Mouse (Mus musculus) liver, embryonic 14.5 days (tissue): Measurements from ENCODE around the gene Chrm3. TPM values are rescaled to one million over a fixed set of nuclear protein-coding genes. Genes with fewer than 3 reads are reported as not detected.

ENCODE experiments used
- ATAC-seq: fragments of 200-750 bp; cut with Nextera tagmentation; 2 replicates; pipeline ENCODE4 v1.8.0; 2017; ENCODE audit warnings: moderate number of reproducible peaks, mild to moderate bottlenecking, moderate library complexity; ENCODE audit not compliant: insufficient read depth
- DNase-seq, 3 experiments: peaks; one replicate each; pipeline ENCODE4 v3.0.0-alpha.2; 2012 to 2013; ENCODE audit warnings: low read depth in 3 of 3, low spot score in 3 of 3
- H3K27ac ChIP-seq: fragments of 300-500 bp; sonication (generic); 2 replicates; pipeline ENCODE4 v1.5.1; 2014; ENCODE audit warnings: moderate library complexity, mild to moderate bottlenecking, control low read depth, inconsistent platforms
- H3K27me3 ChIP-seq: fragments of 300-500 bp; sonication (generic); 2 replicates; pipeline ENCODE4 v1.6.1; 2014; ENCODE audit warnings: mild to moderate bottlenecking, low read length, moderate library complexity; ENCODE audit not compliant: control insufficient read depth, insufficient read depth
- H3K36me3 ChIP-seq: fragments of 300-500 bp; sonication (generic); replicated peaks from 2 replicates; pipeline ENCODE4 v1.6.1; 2014; ENCODE audit warnings: low read depth; ENCODE audit not compliant: control insufficient read depth, insufficient read depth
- H3K4me1 ChIP-seq, 2 experiments: fragments of 200-500 bp in 1 of 2; fragments of 300-500 bp in 1 of 2; sonication (generic) in 1 of 2; replicated peaks; 2 replicates each; pipeline ENCODE4 v1.6.1; 2012 to 2014; ENCODE audit warnings: antibody characterized with exemption in 1 of 2, inconsistent platforms in 1 of 2, low read length in 1 of 2; ENCODE audit not compliant: control insufficient read depth in 2 of 2, insufficient read depth in 2 of 2
- H3K4me2 ChIP-seq: fragments of 300-500 bp; sonication (generic); 2 replicates; pipeline ENCODE4 v1.6.1; 2014; ENCODE audit warnings: low read depth, mild to moderate bottlenecking, control low read depth, moderate library complexity
- H3K4me3 ChIP-seq, 2 experiments: fragments of 200-500 bp in 1 of 2; fragments of 300-500 bp in 1 of 2; sonication (generic) in 1 of 2; 2 replicates each; pipeline ENCODE4 v1.5.1; 2012 to 2014; ENCODE audit warnings: low read depth in 2 of 2, low read length in 2 of 2, mild to moderate bottlenecking in 2 of 2, control low read depth in 1 of 2, inconsistent platforms in 1 of 2, moderate library complexity in 1 of 2; ENCODE audit not compliant: insufficient read depth in 1 of 2
- H3K9ac ChIP-seq: fragments of 300-500 bp; sonication (generic); replicated peaks from 2 replicates; pipeline ENCODE4 v1.6.1; 2014; ENCODE audit warnings: mild to moderate bottlenecking, control low read depth, moderate library complexity
- H3K9me3 ChIP-seq: fragments of 300-500 bp; sonication (generic); 2 replicates; pipeline ENCODE4 v1.6.1; 2016; ENCODE audit warnings: low read length, mixed read lengths; ENCODE audit not compliant: control insufficient read depth
- CTCF ChIP-seq: IDR thresholded peaks from 2 replicates; pipeline ENCODE4 v1.5.1; 2016; ENCODE audit warnings: antibody characterized with exemption, low read depth, control low read depth
- EP300 ChIP-seq: IDR thresholded peaks from 2 replicates; pipeline ENCODE4 v1.6.1; 2016; ENCODE audit warnings: antibody characterized with exemption, low read depth
- WGBS: fragments of 180-500 bp; shearing (Covaris S2); extraction: QIAGEN DNeasy Blood & Tissue Kit; methylation state at CpG from one replicate; pipeline ENCODE4 v1.1.7; 2014; ENCODE audit not compliant: insufficient replicate concordance; 5-methylcytosine and 5-hydroxymethylcytosine counted together
- polyA plus RNA-seq, 2 experiments: library from polyadenylated mRNA; depleted of rRNA in 1 of 2; stranded (reverse) in 1 of 2; unstranded in 1 of 2; fragments of >200 nt; fragmentation: Nextera tagmentation in 1 of 2; extraction: Ambion mirVana in 1 of 2; gene quantifications; 2 replicates each; pipeline versions ENCODE4 v1.2.1 to v1.2.3; 2012 to 2014

Chrm3 gene
- polyA plus RNA-seq, 2 experiments, result 0.03 TPM; not detected in 1

DNA sequence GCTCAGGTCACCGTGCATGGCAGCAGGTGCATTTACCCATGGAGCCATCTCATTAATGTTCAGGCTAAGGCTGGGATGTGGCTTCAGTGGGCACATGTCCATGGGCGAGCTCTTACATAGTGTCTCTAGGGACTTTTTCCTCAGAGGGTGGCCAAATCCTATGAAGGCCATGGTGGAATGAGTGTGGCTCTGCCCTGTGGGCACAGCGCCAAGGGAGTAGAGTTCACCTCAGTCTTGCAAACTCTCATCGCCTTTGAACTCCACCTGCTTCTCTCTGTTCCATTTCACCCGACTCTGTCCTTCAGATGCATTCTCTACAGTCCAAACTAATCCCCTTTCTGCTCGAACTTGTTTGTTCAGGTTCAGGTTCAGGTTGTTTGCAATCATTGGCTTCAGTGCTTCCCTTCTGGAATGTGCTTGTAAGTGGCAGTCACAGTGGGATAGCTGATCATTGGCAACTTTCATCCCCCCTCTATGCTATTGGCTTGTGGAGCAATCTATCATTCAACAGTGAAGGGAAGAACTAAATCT is 278.7 kb downstream of the Chrm3 start:
- no peaks in the 10 kb centered on the region for H3K36me3 ChIP-seq
- H3K9ac ChIP-seq, result no peak overlapping the region
- ATAC-seq (no peak), DNase-seq (no peak)
- H3K27ac ChIP-seq, result no peak overlapping the region
- no peaks in the 10 kb centered on the region for H3K4me1 ChIP-seq
- TF ChIP-seq EP300 (no peak), CTCF (no peak)
- 61% methylated on average over 6 of the region's 6 CpGs for WGBS
- no peaks in the 10 kb centered on the region for H3K27me3 ChIP-seq
- no peak overlapping the region for H3K4me2 ChIP-seq
- no peaks in the 10 kb centered on the region for H3K9me3 ChIP-seq
- H3K4me3 ChIP-seq, result no peak overlapping the region

DNA sequence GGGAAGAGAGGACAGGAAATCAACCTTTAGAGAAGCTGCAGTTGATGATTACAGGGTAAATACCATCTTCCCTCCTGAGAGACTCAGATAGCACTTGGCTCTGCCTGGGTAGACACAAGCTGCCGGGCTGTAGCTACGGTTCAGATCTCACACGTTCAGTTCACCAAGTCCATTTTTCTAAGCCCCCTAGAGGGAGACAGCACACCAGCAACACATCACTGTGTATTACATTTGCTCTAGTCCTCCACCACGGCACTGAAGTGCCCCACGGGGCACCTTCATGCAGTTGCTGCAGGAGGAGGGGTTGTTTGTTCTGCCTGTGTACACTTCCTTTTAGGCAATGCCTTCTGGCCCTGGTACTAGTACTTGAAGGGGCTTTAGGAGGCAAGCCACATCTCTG is 289.5 kb downstream of the Chrm3 start:
- H3K9ac ChIP-seq, result no peak overlapping the region
- H3K4me2 ChIP-seq, result no peak overlapping the region
- DNase-seq (no peak), ATAC-seq (no peak)
- TF ChIP-seq EP300 (no peak), CTCF (peak; percentile 46; the same call in 1 of the 2 replicates)
- H3K4me1 ChIP-seq, result peaks cover 0 to 3% of the 10 kb centered on the region in 2 experiments; a peak in 1 of 4 replicates
- H3K27ac ChIP-seq, result no peak overlapping the region
- no peaks in the 10 kb centered on the region for H3K9me3 ChIP-seq
- no peak overlapping the region for H3K4me3 ChIP-seq
- 18% methylated on average over 5 of the region's 5 CpGs for WGBS
- no peaks in the 10 kb centered on the region for H3K27me3 ChIP-seq
- H3K36me3 ChIP-seq, result no peaks in the 10 kb centered on the region

DNA sequence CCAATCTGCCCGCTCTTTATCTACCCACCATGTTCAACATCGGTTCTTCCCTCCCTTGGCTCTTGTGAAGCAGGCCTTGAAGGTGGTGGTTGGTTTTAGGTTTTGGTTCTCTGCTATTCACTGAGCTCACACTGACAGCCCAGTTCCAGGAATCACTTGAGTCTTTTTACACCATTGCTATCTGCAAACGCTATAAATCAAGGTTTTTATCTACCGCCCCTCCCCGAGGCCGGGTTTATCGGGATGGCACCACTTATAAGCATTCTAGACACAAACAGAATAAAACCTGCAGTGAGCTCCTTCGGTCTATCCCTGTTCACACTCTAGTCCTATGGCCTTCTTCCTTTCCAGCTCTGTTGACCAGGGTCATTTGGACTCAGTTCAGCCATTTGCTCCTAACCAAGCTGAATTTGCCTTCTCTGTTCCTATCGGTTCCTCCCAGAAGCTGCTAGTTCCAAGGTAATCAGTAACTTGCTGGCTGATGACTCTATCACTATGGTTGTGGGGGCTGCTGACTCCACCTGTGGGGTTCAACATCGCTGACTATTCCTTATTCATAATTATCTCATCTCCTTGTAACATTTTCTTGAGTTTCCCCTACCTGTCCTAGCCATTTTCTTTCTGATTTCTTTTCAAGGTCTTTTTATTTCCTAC is 291.6 kb downstream of the Chrm3 start:
- Histone ChIP-seq H3K9ac (no peak overlapping the region), H3K27ac (no peak overlapping the region), H3K9me3 (no peaks in the 10 kb centered on the region), H3K4me2 (no peak overlapping the region), H3K27me3 (no peaks in the 10 kb centered on the region), H3K36me3 (no peaks in the 10 kb centered on the region), H3K4me3 (no peak overlapping the region), H3K4me1 (peaks cover 0 to 3% of the 10 kb centered on the region in 2 experiments; a peak in 1 of 4 replicates)
- WGBS, result 68% methylated on average over 10 of the region's 10 CpGs
- DNase-seq (no peak), ATAC-seq (no peak)
- TF ChIP-seq EP300 (no peak), CTCF (no peak)

- Histone ChIP-seq H3K4me2 (no peak overlapping the region), H3K9ac (no peak overlapping the region), H3K27ac (no peak overlapping the region), H3K9me3 (no peaks in the 10 kb centered on the region), H3K4me1 (peaks cover 0 to 3% of the 10 kb centered on the region in 2 experiments; a peak in 1 of 4 replicates), H3K36me3 (no peaks in the 10 kb centered on the region), H3K27me3 (no peaks in the 10 kb centered on the region), H3K4me3 (no peak overlapping the region)
- ATAC-seq (no peak), DNase-seq (no peak)
- WGBS, result 46% methylated on average over 12 of the region's 12 CpGs
- TF ChIP-seq EP300 (no peak), CTCF (no peak)
Observed at GRCm38 (mm10) chr13:10066829-10067618, 293.6 kb downstream of the Chrm3 start.

- Histone ChIP-seq H3K4me1 (peaks cover 0 to 3% of the 10 kb centered on the region in 2 experiments; a peak in 1 of 4 replicates), H3K9me3 (no peaks in the 10 kb centered on the region), H3K4me2 (no peak overlapping the region), H3K9ac (no peak overlapping the region), H3K36me3 (no peaks in the 10 kb centered on the region), H3K27ac (no peak overlapping the region), H3K4me3 (no peak overlapping the region), H3K27me3 (no peaks in the 10 kb centered on the region)
- ATAC-seq, result no peak
- 9% methylated on average over 2 of the region's 2 CpGs for WGBS
- no peak for DNase-seq
- TF ChIP-seq CTCF (no peak), EP300 (no peak)
Observed at GRCm38 (mm10) chr13:10065776-10066175, 294.9 kb downstream of the Chrm3 start.
